Mouse (Mus musculus): ENCODE measurements around the gene Ccnt1. TPM values are rescaled to one million over a fixed set of nuclear protein-coding genes. Genes with fewer than 3 reads are reported as not detected.
"Not testable (repeated sequence)": the region's sequence is repeated elsewhere in the genome, so short reads cannot be mapped to it uniquely, and the experiment has no call there.

The Ccnt1 gene
- polyA plus RNA-seq, 1 experiment from 2014 or later: 33.2 TPM

DNA sequence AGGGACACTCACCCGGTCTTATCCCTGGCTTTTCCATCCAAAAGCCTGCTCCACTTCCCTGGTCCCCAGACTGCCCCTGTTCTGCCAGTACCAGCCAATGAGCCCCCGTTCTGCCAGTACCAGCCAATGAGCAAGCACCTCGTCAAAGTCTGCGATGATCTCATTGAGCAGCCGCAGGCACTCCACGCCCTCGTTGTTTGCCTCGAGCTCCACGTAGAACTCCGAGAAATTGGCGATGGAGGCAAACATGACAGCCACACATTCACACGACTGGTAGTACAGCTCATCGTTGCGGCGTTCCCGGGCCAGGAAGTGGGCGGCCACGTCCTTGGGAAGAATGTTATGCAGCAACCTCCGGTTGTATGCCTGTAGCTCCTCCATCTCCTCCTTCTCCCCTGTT is 23.5 kb upstream of the Ccnt1 start:
- H3K36me3 ChIP-seq: peaks cover 100% of the 10 kb centered on the region
- no peak for ATAC-seq (replicated peaks; ENCODE audit: insufficient number of reproducible peaks, insufficient read depth, low FRiP score, low read depth)
- no peak overlapping the region for H3K9ac ChIP-seq
- no peak overlapping the region for H3K4me2 ChIP-seq
- 75% methylated on average over 19 of the region's 19 CpGs for WGBS
- H3K9me3 ChIP-seq (replicated peaks): no peaks in the 10 kb centered on the region
- H3K4me1 ChIP-seq (replicated peaks): no peaks in the 10 kb centered on the region
- H3K4me3 ChIP-seq: no peak overlapping the region
- no peaks in the 10 kb centered on the region for H3K27me3 ChIP-seq
- no peak overlapping the region for H3K27ac ChIP-seq

DNA sequence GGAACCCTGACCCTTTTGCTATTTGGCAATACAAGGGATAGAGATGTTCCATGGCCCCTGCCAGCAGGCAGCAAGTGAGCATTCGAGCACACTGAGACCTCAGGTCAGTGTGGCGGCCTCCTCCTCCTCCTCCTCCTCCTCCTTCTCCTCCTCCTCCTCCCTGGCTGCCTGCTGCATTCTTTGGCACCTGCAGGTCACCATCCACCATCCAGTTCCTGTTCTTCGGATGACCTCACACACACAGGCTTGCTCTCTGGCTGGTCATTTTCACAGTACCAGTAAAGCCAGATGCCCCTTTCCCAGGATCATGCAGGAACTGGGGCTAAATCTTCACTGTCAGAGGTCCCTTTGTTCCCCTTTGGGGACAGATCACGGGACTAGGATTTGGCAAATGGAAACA is 20.7 kb upstream of the Ccnt1 start:
- H3K36me3 ChIP-seq: peaks cover 77% of the 10 kb centered on the region
- WGBS: 64% methylated on average over 4 of the region's 4 CpGs

DNA sequence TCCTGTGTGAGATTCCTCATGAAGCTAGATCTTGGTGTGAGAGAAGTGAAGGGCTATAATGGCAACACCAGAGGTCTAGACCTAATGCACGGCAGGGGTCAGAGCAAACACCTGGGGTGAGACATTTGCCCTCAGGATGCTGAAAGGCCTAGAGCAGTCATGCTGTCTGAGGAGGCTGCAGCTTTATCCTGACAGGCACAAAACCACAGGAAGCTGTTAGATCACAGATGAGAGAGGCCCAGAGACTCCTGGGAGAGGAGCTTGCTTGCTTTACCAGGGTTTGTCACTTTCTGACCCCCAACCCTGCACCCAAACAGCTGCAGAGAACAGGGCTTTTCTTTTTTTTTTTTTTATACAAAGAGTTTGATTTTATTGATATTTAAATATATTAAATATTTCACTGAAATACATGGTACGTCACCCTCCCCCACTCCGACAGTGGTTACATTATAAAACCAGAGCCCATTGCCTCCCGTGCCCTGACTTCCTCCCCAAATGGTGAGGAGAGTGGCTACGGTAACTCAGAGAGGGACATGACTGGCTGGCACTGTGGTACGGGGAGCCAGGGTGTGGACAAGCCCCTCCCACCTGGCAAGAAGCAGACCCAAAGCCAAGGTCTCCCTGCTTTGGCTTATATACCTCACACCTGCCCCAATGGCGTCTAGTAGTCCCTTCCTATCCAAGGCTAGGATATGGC is 19.1 kb upstream of the Ccnt1 start:
- no peak overlapping the region for H3K4me3 ChIP-seq
- no peak overlapping the region for H3K9ac ChIP-seq
- no peak overlapping the region for H3K4me2 ChIP-seq
- peaks cover 61% of the 10 kb centered on the region for H3K36me3 ChIP-seq
- WGBS: 62% methylated on average over 7 of the region's 7 CpGs
- no peak for ATAC-seq (replicated peaks; ENCODE audit: insufficient number of reproducible peaks, insufficient read depth, low FRiP score, low read depth)
- H3K27me3 ChIP-seq: no peaks in the 10 kb centered on the region
- peaks cover 14% of the 10 kb centered on the region for H3K4me1 ChIP-seq (replicated peaks)
- no peaks in the 10 kb centered on the region for H3K9me3 ChIP-seq (replicated peaks)
- peak overlapping the region; percentile 27; the same call in 1 of the 2 replicates for H3K27ac ChIP-seq

More for the DNA sequence above, 20.7 kb upstream of the Ccnt1 start:
- Histone ChIP-seq H3K4me1 (replicated peaks) (no peaks in the 10 kb centered on the region), H3K9me3 (replicated peaks) (no peaks in the 10 kb centered on the region), H3K27me3 (no peaks in the 10 kb centered on the region), H3K27ac (no peak overlapping the region), H3K9ac (no peak overlapping the region), H3K4me3 (no peak overlapping the region), H3K4me2 (no peak overlapping the region)
- no peak for ATAC-seq (replicated peaks; ENCODE audit: insufficient number of reproducible peaks, insufficient read depth, low FRiP score, low read depth)

DNA sequence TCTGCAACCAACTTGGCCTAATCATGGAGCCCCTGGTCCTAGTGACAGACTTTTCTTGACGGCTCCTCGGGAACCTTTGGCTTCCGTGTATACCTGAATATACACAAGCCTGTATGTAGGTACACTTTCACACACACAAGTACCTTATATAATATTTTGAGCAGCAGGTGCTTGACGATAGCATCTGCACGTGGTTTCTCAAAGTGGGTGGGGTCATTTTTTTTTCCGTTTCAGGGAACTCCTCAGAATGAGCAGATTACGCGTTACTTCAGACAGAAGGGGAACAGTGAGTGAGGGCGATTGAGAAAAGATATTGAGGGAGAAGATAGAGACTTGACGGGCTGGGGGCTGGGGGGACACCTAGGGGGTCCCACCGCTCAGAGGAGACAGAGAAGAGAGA is 17.0 kb upstream of the Ccnt1 start:
- H3K27me3 ChIP-seq: no peaks in the 10 kb centered on the region
- H3K9me3 ChIP-seq (replicated peaks): no peaks in the 10 kb centered on the region
- H3K4me1 ChIP-seq (replicated peaks): peaks cover 17% of the 10 kb centered on the region
- ATAC-seq (replicated peaks; ENCODE audit: insufficient number of reproducible peaks, insufficient read depth, low FRiP score, low read depth): no peak
- no peak overlapping the region for H3K27ac ChIP-seq
- H3K36me3 ChIP-seq: peaks cover 41% of the 10 kb centered on the region
- no peak overlapping the region for H3K9ac ChIP-seq
- WGBS: 73% methylated on average over 11 of the region's 11 CpGs
- H3K4me2 ChIP-seq: no peak overlapping the region
- H3K4me3 ChIP-seq: no peak overlapping the region

DNA sequence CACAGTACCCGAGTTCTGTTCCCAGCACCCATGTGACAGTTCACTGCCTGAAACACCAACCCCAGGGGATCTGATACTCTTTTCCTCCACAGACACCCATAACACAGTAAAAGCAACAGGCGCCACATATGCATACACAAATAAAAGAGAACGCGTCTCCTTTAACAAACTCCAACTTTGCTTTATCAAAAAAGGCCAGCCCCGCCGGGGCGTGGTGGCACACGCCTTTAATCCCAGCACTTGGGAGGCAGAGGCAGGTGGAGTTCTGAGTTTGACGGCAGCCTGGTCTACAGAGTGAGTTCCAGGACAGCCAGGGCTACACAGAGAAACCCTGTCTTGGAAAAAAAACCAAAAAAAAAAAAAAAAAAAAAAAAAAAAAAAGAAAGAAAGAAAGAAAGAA is 15.4 kb upstream of the Ccnt1 start:
- H3K27me3 ChIP-seq; ATAC-seq (replicated peaks; ENCODE audit: insufficient number of reproducible peaks, insufficient read depth, low FRiP score, low read depth); H3K4me2 ChIP-seq; H3K9me3 ChIP-seq (replicated peaks); H3K9ac ChIP-seq; H3K4me3 ChIP-seq: not testable (repeated sequence)
- Histone ChIP-seq H3K27ac (peak overlapping the region; percentile 58), H3K36me3 (peaks cover 24% of the 10 kb centered on the region), H3K4me1 (replicated peaks) (peaks cover 22% of the 10 kb centered on the region)
- 71% methylated on average over 9 of the region's 9 CpGs for WGBS

DNA sequence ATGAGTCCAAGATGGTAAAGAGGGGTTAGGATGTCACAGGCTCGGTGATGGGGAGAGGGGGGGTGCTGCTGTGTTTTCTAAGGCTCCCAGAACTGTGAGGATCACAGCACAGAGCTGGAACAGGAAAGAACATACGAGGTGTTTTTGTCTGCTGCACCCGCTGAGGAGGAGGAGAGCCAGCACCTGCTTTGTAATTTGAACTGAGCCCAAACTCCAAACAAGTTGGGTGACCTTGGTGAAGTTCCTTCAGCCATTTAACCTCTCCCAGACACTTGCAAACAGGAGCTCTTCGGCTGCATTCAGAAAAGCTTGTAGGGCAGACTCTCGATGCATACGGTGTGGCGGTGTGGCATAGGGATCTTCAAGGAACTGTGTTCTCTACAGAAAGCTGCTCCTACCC is 14.7 kb upstream of the Ccnt1 start:
- H3K4me3 ChIP-seq: no peak overlapping the region
- peak overlapping the region; percentile 58 for H3K27ac ChIP-seq
- no peaks in the 10 kb centered on the region for H3K9me3 ChIP-seq (replicated peaks)
- peaks cover 22% of the 10 kb centered on the region for H3K4me1 ChIP-seq (replicated peaks)
- H3K27me3 ChIP-seq: no peaks in the 10 kb centered on the region
- H3K36me3 ChIP-seq: peaks cover 17% of the 10 kb centered on the region
- no peak overlapping the region for H3K4me2 ChIP-seq
- no peak overlapping the region for H3K9ac ChIP-seq
- ATAC-seq (replicated peaks; ENCODE audit: insufficient number of reproducible peaks, insufficient read depth, low FRiP score, low read depth): no peak
- 42% methylated on average over 7 of the region's 7 CpGs for WGBS

DNA sequence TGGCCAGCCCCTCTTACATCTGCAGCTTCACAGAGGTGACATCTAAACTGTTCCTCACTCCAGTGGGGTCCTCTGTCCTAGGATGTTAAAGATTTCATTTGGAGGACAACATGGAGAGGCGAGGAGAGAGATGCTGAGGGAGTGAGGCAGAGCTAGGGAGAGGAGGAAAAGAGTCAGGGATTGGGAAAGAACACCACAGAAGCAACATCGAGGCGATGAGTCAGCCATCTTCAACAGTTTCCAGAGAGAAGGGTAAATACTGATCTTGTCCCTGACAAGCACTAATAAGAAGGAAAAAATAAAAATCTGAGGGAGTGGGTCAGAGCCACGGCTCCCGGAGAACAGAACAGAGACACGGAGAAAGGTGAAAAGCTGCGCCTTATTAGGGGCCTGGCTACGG is 12.3 kb upstream of the Ccnt1 start:
- no peak overlapping the region; the same call in 1 of the 2 replicates for H3K9ac ChIP-seq

DNA sequence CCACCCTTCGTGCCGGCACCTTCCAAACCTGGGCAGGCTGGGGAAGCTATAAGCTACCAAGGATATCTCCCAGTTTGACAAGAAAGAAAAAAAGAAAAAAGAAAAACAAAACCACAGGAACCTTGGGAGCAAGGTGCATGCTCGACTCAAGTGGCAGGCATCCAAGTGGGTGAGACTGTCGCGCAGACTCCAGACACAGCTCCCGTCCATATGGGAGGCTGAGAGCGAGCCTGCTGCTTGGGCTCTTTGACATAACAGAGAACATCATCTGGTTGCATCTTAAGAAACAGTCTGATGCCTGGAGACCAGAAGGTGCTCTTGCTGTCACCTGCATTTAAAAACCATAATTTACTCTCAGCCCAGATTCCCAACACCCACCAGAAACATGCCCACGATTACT is 11.7 kb upstream of the Ccnt1 start:
- no peaks in the 10 kb centered on the region for H3K27me3 ChIP-seq
- WGBS: 54% methylated on average over 8 of the region's 8 CpGs
- H3K4me2 ChIP-seq: no peak overlapping the region
- no peak for ATAC-seq (replicated peaks; ENCODE audit: insufficient number of reproducible peaks, insufficient read depth, low FRiP score, low read depth)
- H3K9ac ChIP-seq: no peak overlapping the region
- no peak overlapping the region for H3K27ac ChIP-seq
- no peaks in the 10 kb centered on the region for H3K36me3 ChIP-seq
- peaks cover 24% of the 10 kb centered on the region for H3K4me1 ChIP-seq (replicated peaks)
- no peaks in the 10 kb centered on the region for H3K9me3 ChIP-seq (replicated peaks)
- no peak overlapping the region for H3K4me3 ChIP-seq

More for the DNA sequence above, 12.3 kb upstream of the Ccnt1 start:
- Histone ChIP-seq H3K36me3 (no peaks in the 10 kb centered on the region; the same call in 1 of the 2 replicates), H3K4me3 (no peak overlapping the region), H3K4me2 (no peak overlapping the region), H3K9me3 (replicated peaks) (no peaks in the 10 kb centered on the region), H3K27me3 (no peaks in the 10 kb centered on the region), H3K27ac (no peak overlapping the region), H3K4me1 (replicated peaks) (peaks cover 24% of the 10 kb centered on the region)
- 71% methylated on average over 8 of the region's 8 CpGs for WGBS
- ATAC-seq (replicated peaks; ENCODE audit: insufficient number of reproducible peaks, insufficient read depth, low FRiP score, low read depth): no peak

DNA sequence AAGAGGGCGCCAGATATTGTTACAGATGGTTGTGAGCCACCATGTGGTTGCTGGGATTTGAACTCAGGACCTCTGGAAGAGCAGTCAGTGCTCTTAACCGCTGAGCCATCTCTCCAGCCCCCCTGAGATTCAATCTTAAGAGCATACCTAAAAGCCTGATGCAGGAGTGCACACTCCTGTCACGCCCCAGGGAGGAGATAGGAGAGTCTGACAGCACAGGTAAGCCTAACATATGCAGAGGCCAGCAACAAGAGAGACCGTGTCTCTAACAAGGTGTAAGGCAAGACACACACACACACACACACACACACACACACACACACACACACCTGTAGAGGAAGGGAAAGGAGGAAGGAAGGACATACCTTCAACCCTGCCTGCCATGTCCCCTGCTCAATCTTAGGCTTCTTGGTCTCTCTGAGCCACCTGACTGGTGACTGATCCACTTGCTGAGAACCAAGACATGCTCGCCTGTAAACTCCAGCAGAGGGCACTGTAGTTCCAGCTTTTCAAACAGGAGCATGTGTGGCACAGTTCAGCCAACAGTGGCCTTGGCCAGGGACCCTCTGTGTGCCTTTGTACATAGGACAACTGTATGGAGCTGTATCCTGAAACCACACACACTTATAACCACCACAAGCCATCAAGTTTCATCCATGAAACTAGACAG is 9.2 kb upstream of the Ccnt1 start:
- Histone ChIP-seq H3K4me3 (no peak overlapping the region), H3K4me1 (replicated peaks) (peaks cover 12% of the 10 kb centered on the region), H3K9me3 (replicated peaks) (no peaks in the 10 kb centered on the region), H3K4me2 (no peak overlapping the region), H3K27me3 (no peaks in the 10 kb centered on the region), H3K9ac (no peak overlapping the region), H3K36me3 (no peaks in the 10 kb centered on the region), H3K27ac (no peak overlapping the region)
- 42% methylated on average over 5 of the region's 5 CpGs for WGBS
- peak; percentile 67; the same call in 1 of the 2 replicates for ATAC-seq (replicated peaks; ENCODE audit: insufficient number of reproducible peaks, insufficient read depth, low FRiP score, low read depth)

DNA sequence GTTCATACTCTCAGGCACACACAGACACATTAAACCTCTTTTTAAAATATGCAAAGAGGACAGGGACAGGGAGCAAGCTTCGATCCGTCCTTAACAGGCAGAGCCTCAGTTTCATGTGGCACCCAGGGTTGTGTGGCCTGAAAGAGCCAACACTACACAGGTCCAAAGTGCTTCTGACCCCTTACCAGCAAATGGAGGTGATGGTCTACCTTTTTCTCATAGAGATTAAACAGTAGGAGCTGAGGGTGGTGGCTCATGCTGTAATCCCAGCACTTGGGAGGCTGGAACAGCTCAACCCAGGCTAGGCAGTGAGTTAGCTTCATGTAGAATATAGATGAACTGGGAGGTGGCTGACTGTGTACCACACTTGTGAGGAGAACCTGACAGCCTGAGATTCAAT is 8.6 kb upstream of the Ccnt1 start:
- Histone ChIP-seq H3K9ac (no peak overlapping the region), H3K27me3 (no peaks in the 10 kb centered on the region), H3K36me3 (no peaks in the 10 kb centered on the region), H3K4me1 (replicated peaks) (peaks cover 10% of the 10 kb centered on the region), H3K4me3 (no peak overlapping the region), H3K9me3 (replicated peaks) (no peaks in the 10 kb centered on the region), H3K4me2 (no peak overlapping the region), H3K27ac (no peak overlapping the region)
- ATAC-seq (replicated peaks; ENCODE audit: insufficient number of reproducible peaks, insufficient read depth, low FRiP score, low read depth): no peak
- 89% methylated on average over 2 of the region's 2 CpGs for WGBS

DNA sequence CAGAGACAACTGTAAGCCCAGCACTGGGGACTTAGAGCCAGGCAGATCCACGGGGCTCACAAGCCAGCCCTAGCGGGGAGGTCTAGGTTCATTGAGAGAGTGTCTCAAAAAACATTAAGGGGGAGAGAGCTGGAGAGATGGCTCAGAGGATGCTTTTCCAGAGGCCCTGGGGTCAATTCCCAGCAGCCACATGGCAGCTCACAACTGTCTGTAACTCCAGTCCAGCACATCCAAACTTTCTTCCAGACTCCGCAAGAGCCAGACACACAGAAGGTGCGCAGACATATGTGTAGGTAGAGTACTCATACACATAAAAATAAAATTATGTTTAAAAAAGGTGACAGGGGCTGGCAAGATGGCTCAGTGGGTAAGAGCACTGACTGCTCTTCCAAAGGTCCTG is 2.6 kb upstream of the Ccnt1 start:
- H3K9ac ChIP-seq: no peak overlapping the region
- H3K4me3 ChIP-seq: no peak overlapping the region
- no peaks in the 10 kb centered on the region for H3K27me3 ChIP-seq
- no peak overlapping the region for H3K4me2 ChIP-seq
- ATAC-seq (replicated peaks; ENCODE audit: insufficient number of reproducible peaks, insufficient read depth, low FRiP score, low read depth): no peak
- H3K4me1 ChIP-seq (replicated peaks): peaks cover 9% of the 10 kb centered on the region
- H3K36me3 ChIP-seq: no peaks in the 10 kb centered on the region
- H3K9me3 ChIP-seq (replicated peaks): no peaks in the 10 kb centered on the region
- H3K27ac ChIP-seq: no peak overlapping the region
- WGBS: 79% methylated on average over 4 of the region's 4 CpGs
